Mouse (Mus musculus): ENCODE data around the gene Pla2g16.

- TF ChIP-seq CTCF (IDR thresholded peaks at IDR 0.05; ENCODE audit: extremely low read depth, insufficient read depth, low read length): no peak
- no peak for TF ChIP-seq POLR2A (IDR thresholded peaks at IDR 0.05; ENCODE audit: extremely low read depth, insufficient read depth, low read length)
Observed at GRCm38 (mm10) chr19:7592018-7592417, 34.8 kb downstream of the Pla2g16 start.
